Mouse (Mus musculus) lung, adult 2 months (tissue): ENCODE data around the gene Tcf20.

Source experiments
- CTCF ChIP-seq: fragments of 200-500 bp; IDR thresholded peaks from 2 replicates; pipeline ENCODE4 v1.5.1; 2011; ENCODE audit warnings: mild to moderate bottlenecking, low read length, control low read depth; ENCODE audit not compliant: insufficient read depth
- POLR2A ChIP-seq: fragments of 200-500 bp; IDR thresholded peaks from 2 replicates; pipeline ENCODE4 v1.6.1; 2011; ENCODE audit warnings: low read depth, mild to moderate bottlenecking, control low read depth, low read length, borderline replicate concordance; ENCODE audit errors: extremely low read depth

GRCm38 (mm10) chr15:83007346-83007920, 19.8 kb upstream of the Tcf20 start:
- TF ChIP-seq POLR2A (no peak), CTCF (no peak)
